Mouse (Mus musculus): Measurements from ENCODE around the gene Plpp3.
A peak's percentile ranks its signal among the peaks of the same experiment; 100 is the strongest.

Gene Plpp3

DNA sequence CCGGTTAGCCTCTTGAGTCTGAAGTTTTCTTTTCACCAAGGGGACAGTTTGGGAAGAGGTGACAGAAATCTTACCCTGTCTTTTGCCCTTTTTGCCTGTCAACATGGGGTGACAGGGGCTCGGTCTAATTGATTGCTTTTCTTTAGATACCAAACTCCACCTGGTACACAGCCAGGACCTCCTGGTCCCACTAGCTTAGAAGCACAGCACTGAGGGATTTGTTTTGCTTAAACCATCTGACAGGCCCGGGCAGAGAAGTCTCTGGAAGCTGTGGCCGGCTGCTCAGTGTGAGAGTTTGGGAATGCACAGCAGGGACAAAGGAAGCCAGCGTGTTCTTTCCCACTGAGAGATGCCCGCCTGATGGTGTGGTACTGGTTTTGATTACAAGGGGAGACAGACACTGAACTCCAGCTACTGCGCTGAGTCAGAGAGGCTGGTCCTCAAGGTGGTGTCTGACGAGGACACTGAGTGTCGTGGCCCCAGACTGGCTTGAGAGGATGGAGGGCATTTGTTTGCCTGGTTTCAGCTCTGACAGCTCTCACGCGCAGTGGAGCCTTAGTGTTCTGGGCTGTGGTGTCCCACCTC, 64.2 kb downstream of the Plpp3 start:
- no peak for DNase-seq

DNA sequence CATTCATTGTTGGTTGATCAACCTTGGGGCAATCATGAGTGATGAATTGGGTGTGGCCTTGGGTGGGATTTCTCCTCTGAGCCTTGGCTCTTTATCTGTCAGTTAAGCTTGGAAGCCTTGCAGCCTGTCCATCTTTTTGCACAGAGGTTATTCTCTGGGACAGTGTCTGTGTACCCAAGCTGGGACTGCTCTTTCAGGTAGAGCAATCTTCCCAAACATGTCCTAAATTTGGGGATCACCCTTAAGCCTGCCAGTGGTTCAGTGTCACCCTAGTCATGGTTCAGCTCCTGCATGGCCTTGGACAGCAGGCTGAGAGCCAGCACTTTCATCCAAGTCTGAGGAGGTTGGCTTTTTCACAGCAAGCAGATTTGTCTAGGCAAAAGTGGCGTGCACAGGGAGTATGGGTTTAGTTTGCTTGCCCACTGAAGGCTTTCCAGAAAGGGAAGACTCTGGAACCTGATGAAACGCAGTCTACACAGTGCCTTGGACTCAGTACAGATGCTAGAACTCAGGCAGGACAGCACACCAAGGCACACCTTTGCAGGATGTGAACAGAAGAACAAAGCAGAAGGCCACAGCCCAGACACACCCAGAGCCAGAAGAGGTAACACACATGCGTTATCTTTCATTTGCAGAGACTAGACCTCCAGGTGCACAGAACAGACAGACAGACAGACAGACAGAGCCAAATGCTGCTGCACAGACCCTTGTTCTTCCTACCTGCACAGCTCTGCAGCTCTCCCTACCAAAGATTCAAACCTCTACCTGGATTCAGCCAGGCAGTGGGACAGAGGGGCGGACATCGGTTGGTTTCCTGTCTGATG, 66.2 kb downstream of the Plpp3 start:
- DNase-seq: no peak

DNA sequence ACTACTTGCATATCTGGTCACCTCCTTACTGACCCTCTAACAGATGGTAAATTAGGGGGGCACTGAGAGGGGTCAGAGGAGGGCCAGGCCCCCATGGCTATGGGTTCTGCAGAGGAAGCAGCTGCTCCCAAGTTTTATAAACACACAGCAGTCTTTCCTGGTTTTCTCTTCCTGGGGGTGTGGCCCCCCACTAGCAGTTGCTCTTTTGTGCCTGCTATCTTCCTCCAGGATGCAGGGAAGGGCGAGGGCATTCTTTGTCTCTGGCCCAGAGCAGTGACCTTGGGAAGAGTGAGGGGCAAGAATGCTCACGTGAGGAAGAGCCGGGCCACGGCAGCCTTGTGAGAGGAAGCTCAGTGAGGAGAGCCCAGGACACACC, 66.8 kb downstream of the Plpp3 start:
- no peak for DNase-seq

DNA sequence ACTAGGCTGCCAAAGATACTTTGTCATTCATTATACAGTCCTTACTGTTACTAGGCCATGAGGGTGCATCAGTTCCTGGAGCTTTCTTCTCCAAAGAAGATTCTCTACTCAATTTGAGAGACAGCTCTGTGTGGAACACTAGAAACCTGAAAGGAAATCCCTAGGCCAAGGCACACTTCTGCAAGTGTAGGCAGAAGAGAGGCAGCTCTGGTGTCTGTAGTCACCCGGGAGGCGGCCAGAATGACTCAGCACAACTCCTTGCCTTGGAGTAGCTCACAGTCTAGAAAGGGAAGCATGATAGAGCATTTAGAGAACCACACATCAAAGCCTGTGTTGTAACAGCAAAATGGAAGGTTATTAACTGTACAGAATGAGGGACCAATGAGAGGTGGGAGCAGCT, 68.4 kb downstream of the Plpp3 start:
- no peak for DNase-seq

DNA sequence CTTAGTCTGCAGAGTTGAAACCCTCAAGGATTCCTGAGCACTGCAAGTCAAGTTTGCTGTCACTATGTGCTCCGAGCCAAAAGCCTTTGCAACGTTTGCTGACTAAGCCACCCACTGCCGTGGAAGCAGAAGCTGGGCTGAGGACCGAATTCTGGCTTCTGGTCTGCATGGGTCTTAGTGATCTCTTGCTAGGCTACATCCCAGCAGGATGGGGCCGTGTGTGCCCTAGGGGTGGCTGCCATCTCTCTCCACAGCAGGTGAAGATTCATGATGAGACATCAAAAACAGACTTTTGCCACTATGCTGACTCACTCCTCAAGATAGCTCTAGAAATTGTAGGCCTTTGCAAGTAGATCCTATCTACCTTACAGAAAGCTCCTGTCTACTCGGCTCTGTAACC, 69.2 kb downstream of the Plpp3 start:
- DNase-seq: no peak

DNA sequence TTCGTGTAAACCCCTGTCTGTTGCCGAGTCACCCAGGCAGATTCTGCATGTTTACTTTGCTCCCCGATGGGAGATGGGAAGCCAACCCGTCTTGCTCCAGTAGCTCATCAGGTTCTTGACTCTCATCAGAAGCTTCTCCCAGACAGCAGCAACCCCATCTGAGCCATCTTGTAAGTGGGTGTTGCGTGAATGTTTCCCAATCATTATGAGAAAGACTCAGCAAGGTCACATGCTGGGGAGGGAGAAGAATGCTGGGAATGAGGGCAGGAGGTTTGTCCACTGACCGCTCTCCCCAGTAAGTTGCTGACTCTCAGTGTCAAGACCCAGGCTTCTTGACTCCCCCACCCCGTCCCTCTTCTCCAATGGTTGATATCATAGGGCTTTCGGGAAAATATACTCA, 73.0 kb downstream of the Plpp3 start:
- no peak for DNase-seq

DNA sequence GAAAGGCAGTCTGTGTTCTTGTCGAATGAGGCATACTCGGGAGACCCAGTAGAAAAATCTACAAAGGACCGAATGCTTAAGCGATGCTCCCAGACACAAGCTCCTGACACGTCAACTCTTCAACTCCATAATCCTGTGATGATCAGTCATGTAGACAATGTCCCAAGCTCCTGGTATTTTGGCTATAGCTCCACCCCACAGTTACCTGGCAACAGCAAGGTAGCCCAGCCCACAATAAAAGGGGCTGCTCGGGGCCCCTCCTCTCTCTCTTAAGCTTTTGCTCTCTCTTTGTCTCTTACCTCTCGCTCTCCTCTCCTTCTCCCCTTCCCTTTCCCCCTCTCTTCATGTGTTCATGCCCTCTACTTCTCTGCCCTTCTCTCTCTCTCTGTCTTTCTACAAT, 83.1 kb downstream of the Plpp3 start:
- DNase-seq: no peak

DNA sequence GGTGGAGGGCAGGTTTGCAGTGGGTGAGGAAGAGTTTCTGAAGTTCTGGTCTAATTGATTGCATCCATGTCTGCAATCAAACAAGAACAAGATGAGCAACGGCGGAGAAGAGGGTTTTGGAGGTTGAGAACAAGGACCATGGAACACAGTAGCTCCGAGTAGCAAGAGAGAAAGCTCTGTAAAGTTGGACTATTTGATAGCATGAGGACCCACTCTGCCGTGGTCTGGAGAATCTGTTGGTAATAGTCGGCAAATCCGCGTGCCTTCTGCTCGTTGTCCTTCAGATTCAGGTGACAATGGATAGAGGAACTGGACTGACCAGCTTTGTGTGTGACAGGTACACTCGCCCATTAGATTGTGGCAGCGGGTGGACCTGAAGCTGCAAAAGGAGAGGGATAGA, 87.8 kb downstream of the Plpp3 start:
- DNase-seq: no peak

DNA sequence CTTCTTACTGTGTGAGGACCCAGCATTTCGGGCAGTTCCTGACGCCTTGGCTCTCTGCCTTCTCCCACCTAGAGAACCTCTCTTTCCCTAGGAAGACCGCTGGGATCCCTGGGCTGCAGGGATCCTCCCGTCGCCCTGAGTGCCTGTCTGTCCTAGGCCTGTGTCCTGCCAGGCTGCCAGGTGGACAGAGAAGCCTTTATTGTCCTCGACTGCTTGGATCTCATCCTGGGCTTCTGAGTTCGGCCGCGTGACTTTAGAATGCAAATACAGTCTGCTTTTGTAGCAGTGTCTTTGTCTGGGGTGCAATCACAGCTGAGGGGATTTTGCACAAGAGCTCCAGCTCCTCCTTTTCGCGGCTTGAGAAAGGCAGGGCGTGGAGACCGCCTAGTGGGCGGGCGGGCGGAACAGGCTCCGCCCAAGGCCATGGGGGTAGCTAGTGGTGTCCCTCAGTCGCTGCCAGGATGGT, 88.4 kb downstream of the Plpp3 start:
- peak; percentile 9 for DNase-seq

DNA sequence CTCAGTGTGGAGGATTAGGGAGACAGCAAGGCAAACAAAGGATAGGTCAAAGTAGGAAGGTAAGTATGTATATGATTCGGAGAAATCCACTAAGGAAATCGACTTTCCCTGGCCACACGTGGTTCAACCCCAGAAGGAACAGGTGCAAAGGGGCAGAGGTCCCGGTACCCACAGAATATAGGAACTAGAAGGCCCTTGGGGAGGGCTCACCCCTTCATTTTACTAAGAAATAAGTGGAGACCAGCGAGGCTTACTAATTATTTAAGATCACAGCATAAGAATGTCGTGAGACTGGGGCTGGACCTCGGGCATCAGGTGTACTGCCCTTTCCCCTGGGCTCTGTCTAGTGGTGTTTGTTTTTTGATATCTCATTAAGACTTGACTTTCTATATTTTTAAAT, 89.2 kb downstream of the Plpp3 start:
- DNase-seq: no peak

DNA sequence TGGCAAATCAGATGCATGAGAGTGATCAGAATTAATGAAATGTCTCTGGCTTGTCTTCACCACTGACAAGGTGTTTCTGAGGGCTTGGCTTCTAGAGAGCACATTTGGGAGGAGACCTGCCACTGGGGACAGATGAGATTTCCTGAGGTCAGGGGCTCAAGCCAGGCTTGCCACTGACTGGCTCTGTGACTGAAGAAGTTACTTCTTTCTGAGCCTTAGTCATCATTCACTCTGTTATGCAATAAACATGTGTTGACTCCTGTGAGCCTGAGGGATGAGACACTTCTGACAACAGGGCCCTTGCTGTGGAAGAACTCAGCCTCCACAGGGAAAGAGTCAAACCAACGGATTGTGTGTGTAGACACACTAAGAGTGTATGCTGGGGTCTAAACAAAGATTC, 91.0 kb downstream of the Plpp3 start:
- DNase-seq: no peak

DNA sequence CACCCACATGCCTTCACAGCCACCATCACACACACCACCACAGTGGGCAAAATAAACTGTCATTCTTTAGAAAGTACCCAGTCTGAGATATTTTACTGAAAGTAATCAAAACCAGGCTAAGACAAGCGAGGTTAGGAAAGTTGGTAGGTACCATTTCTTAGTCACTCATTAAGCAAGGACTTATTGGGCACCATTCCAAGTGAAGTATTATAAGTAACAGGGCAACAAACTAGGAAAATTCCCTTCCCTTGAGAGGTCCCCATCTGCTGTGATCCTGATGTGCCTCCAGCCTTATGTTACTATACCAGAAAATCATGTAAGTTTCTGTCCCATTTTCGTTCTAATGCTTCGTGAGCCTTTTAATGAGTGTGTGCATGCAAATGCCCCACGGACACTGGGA, 92.1 kb downstream of the Plpp3 start:
- no peak for DNase-seq

DNA sequence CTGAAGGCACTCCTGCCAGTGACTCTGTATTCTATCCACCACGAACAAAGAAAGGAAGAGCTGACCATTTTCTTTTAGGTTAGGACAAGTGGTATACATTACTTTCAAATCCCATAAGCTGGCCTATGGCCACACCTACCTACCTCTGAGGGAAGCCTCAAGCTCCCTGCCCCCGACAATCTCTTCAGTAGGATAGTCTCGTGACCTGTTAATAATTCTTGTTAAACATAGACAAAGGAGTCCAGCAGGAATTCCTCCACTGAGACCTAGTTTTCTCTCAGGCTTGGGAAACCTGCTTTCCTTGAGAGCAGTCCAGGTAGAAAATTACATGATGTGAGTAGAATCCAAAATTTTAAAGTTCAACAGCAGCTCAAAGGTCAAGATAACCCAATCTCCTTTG, 93.8 kb downstream of the Plpp3 start:
- no peak for DNase-seq

DNA sequence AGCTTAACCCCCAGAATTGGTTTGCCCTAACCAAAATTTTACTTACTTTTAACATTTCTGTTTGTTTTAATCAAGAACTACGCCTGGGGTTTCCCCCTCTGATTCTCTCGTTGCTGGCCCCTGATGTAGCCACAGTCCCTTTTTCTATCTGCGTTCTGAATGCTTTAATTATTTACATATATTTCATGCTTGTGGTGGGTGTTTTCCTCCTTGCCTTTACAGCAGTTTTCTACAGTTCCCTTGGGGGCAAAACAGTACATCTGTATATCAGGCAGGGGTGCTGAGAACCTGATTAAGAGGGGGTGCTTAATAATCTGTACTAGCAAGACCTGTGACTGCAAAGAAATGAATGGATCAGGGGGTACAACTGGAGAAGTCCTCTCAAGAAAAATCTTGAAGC, 94.9 kb downstream of the Plpp3 start:
- DNase-seq: no peak

DNA sequence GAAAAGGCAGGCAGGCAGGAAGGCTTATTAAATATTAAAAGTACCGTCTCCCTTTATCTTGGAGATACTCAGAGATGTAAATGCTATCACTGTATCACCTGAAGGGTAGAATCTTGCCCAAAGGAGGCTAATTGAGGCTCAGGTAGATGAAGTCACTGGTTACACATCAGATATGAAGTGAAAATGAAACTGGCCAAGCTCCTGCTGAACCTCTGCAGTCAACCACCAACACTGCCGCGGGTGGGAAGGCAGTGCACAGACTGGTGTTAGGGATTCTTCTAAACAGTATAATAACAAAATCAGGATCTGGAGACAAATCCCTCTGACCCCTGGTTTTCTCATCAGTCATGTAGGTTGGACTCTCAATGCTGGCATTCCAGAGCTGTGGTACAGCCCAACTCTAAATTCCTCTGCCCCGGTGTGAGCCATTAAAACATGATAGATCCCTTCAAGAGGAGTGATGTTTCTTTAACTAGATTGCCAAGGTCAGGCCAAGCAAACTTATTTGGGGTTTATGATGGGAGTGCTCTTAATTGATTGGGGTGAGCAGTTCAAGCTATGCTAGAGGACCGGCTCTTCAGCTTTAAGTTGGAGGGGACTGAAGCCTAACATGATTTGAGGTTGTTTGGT, 95.5 kb downstream of the Plpp3 start:
- no peak for DNase-seq

DNA sequence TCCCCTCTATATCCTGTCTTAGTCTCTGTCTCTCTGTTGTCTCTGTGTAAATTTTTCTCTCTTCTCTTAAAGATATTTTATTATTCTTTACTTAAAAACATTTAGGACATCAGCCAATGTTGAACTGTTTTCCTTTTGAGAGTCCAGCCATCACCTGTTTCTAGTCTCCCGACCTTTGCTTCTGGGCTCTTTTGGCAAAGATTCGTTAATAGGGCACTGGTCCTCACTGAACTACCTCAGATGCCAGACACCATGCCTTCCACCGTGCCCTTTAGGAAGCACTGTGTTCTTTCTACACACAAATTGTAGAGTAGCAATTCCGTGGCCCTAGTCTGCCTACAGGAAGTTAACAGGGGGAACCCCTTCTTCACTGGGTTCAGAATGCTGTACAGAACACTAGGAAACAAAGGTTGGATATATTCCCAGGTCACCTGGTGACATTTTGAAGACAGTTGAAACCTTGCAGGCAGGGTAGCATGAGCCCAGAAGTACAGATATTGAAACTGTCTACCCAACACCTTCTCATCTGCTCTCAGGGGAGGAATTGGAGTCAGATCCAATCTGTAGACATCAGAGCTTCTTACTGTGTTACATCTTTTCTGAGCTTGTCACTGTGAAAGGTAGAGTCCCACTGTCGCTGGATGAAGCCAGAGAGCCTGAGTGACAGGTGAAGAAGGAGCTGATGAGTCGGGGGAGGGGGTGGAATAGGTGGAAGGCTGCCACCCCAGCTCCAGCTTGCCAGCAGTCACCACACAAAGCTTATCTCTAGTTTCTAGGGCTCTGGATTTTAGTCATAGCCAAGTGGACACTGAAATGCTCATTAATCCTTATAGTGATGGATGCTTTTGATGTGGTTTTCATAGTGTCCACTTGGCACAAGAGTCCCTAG, 96.5 kb downstream of the Plpp3 start:
- no peak for DNase-seq

DNA sequence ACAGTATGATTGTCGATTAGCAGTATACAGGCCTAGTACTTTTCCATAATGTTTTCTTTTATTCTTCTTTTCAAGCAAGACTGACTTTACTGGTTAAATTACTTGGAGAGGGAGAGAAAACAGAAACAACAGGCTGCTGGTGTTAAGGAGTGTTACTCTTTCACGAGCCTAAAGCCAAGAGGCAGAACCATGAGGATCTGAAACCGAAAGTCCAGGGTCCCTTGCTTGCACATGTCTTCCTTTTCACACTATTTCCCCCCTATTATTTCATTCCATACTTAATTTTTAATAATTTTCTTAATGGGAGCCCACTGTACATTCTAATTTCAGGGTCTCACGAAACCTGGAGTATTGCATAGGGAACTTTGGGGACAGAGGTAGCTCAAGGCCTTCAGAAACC, 97.2 kb downstream of the Plpp3 start:
- DNase-seq: no peak

DNA sequence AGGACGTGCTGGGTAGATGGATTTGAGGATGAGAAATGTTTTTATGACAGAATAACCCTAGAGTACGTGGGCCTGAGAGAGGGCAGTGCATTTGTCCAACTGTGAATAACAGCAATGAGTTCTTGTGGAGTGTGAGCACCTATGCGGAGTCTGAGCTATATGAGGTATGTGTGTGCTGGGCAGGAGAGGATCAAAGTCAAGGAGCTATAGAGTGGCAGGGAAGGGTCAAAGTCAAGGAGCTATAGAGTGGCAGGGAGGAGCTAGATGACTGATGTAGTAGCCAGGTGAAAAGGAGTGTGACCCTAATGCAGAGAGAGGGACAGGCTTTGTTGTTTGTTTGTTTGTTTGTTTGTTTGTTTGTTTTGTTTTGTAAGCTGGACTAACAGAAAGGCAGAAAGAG, 98.0 kb downstream of the Plpp3 start:
- DNase-seq: no peak

DNA sequence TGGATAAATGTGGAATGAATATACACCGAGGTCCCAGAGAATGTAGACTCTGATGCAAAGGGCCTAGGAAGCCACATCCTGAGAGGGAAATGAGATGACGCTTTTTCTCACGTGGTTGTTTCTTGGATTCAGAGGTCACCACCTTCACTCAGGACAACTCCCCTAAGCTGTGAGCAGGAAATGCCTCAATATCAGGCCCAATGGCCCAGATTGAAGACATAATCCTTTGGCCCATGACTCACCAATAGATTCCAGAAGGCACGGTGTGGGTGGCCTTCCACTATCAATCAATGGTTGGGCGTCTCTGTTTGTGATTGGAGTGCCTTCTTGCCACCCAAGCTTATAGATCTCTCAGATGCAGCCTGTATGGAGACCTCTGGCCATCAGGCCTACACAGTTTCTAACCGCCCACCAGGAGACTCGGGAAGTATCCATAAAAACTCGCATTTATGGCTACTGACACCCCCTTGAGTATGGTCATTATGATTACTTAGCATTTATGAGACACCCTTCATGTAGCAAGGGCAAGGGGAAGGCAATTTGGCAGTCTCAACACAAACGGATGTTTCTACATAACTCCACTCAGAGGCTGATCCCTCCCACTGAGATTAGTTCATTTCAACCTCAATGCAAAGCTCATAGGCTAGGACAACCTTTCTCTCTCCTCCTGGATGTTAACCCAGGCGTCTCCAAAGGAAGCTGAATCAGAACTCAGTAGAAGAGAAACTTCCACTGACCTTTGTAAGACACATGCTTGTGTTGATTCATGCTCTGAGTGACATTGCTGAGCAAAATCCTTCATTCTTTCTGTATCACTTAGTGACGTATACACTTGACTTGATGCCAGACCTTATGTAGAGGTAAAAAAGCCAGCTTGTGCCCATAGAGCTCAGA, 100.8 kb downstream of the Plpp3 start:
- DNase-seq: no peak

DNA sequence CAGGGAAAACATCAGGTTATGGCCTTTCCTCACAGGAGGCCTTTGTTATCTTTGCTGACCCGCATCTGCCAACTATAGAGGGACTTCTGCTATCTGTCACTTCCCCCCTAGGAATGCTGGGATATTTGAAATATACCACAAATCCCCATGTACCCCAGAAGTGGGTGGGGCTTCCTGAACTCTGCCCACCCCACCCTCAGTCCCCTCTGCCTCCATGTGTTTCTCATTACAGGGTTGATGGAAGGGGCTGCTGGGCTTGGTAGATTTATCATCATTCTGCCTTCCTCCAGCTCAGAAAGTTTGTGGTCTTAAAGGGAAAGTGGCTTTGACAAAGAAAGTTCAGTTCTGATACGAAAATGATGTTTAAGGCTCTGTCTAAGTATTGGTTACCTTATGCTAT, 103.2 kb downstream of the Plpp3 start:
- DNase-seq: no peak

DNA sequence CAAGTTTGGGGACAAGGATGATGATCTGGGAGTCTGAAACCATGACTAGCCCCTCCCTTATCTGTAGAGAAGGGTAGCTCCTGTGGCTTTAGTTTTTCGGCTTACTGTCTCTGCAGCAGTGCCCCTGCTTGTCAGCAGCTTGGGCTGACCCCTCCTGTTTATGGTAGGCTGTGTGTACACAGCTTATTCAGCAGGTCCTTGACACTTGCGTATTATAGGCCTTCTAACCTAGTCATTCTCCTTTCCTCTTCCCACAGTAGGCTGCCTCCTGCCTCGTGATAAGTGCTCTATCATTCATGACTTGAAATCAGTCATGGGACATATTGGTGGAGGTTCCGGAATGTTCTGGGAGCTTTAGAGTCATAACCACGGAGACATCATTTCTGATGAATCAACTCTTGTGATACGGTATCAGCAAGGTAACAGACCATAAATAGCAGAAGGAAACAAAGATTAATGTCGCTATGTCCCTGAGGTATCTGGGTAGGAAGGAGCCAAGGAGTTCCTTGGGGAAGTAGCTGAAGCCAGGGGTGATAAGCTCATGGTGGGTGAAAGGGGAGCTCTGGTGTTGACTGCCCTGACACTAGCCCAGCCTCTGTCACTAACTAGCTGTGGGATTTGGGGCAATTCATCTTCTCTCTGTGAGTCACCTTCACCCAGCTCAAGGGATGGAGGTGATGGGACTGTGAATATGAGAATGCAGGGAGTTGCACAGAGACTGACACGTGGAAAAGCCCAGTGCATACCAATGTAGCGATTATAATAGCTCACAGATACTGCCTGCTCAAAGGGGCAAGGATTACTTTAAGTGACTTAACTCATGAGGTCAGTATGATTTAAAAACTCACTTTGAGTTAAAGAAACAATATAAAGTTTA, 104.0 kb downstream of the Plpp3 start:
- DNase-seq: no peak
